Mouse (Mus musculus): ENCODE results near the gene Nt5dc2. TPM values are rescaled to one million over a fixed set of nuclear protein-coding genes. Genes with fewer than 3 reads are reported as not detected.

Gene Nt5dc2
- polyA plus RNA-seq, 1 experiment = 322 TPM

DNA sequence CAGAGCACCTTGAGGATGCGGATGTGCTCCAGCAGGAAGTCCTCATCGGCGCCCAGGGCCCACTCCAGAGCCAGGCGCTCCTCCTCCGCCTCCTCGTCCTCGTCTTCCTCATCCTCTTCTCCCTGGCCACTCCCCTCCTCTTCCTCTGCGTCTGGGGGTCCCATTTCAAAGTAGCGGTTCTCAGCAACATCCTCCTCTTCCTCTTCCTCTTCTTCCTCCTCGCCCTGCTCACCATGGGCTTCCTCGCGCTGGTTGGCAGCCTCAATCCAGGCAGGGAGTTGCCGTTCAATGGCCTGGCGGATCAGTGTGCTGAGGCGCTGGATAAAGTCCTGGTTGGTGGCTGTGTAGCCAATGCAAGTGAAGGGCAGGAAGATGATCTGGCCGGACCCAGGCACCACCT, 46.4 kb downstream of the Nt5dc2 start:
- peaks cover 6% of the 10 kb centered on the region for H3K79me3 ChIP-seq (ENCODE audit: low read depth)
- peaks cover 6% of the 10 kb centered on the region for H3K79me2 ChIP-seq (ENCODE audit: control insufficient read depth, insufficient read depth)
- H3K4me3 ChIP-seq (ENCODE audit: insufficient read depth, poor library complexity, severe bottlenecking) = no peak overlapping the region
- no peak overlapping the region for H3ac ChIP-seq (ENCODE audit: control insufficient read depth, insufficient read length, low read depth)
- no peaks in the 10 kb centered on the region for H3K27me3 ChIP-seq (ENCODE audit: control insufficient read depth, insufficient read depth, insufficient read length)
- H3K36me3 ChIP-seq (ENCODE audit: control insufficient read depth, insufficient read depth) = peaks cover 93% of the 10 kb centered on the region
- TF ChIP-seq CEBPB (IDR thresholded peaks at IDR 0.05; ENCODE audit: low read depth) (no peak), USF1 (IDR thresholded peaks at IDR 0.05; ENCODE audit: low read depth) (no peak), MYOG (IDR thresholded peaks at IDR 0.05; ENCODE audit: control insufficient read depth, extremely low read depth, insufficient read length) (no peak), CTCF (IDR thresholded peaks at IDR 0.05; ENCODE audit: control insufficient read depth, insufficient read depth, insufficient read length) (no peak), MAX (IDR thresholded peaks at IDR 0.05) (no peak), MYOD1 (IDR thresholded peaks at IDR 0.05; ENCODE audit: control insufficient read depth, insufficient read length, low read depth) (no peak), FOSL1 (IDR thresholded peaks at IDR 0.05; ENCODE audit: insufficient read depth, low read length, poor library complexity, severe bottlenecking) (no peak)

DNA sequence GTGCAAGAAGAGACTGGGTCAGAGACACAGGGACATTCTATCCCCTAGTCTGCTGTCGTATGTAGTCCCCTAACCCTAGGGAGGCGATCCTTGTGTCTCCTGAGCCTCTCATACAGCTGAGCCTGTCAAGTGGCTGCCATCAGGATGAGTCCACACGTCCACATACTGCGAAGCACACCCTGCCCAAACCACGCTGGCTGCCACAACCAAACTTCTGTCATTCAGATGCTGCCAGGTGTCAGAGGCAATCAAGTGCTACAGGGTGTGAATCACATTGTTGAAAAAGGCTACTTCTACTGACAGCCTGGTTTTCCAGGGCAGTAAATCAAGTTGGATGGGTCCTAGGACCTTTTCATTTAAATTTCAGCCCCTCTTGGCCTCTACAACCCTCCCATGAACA, 46.9 kb downstream of the Nt5dc2 start:
- TF ChIP-seq USF1 (IDR thresholded peaks at IDR 0.05; ENCODE audit: low read depth) = no peak
- no peak for TF ChIP-seq MYOD1 (IDR thresholded peaks at IDR 0.05; ENCODE audit: control insufficient read depth, insufficient read length, low read depth)
- TF ChIP-seq MYOG (IDR thresholded peaks at IDR 0.05; ENCODE audit: control insufficient read depth, extremely low read depth, insufficient read length) = no peak
- TF ChIP-seq FOSL1 (IDR thresholded peaks at IDR 0.05; ENCODE audit: insufficient read depth, low read length, poor library complexity, severe bottlenecking) = no peak
- TF ChIP-seq CTCF (IDR thresholded peaks at IDR 0.05; ENCODE audit: control insufficient read depth, insufficient read depth, insufficient read length) = no peak
- TF ChIP-seq MAX (IDR thresholded peaks at IDR 0.05) = no peak
- Histone ChIP-seq H3ac (ENCODE audit: control insufficient read depth, insufficient read length, low read depth) (no peak overlapping the region), H3K27me3 (ENCODE audit: control insufficient read depth, insufficient read depth, insufficient read length) (no peaks in the 10 kb centered on the region), H3K4me3 (ENCODE audit: insufficient read depth, poor library complexity, severe bottlenecking) (no peak overlapping the region), H3K79me3 (ENCODE audit: low read depth) (peaks cover 6% of the 10 kb centered on the region), H3K79me2 (ENCODE audit: control insufficient read depth, insufficient read depth) (peaks cover 6% of the 10 kb centered on the region), H3K36me3 (ENCODE audit: control insufficient read depth, insufficient read depth) (peaks cover 93% of the 10 kb centered on the region)

DNA sequence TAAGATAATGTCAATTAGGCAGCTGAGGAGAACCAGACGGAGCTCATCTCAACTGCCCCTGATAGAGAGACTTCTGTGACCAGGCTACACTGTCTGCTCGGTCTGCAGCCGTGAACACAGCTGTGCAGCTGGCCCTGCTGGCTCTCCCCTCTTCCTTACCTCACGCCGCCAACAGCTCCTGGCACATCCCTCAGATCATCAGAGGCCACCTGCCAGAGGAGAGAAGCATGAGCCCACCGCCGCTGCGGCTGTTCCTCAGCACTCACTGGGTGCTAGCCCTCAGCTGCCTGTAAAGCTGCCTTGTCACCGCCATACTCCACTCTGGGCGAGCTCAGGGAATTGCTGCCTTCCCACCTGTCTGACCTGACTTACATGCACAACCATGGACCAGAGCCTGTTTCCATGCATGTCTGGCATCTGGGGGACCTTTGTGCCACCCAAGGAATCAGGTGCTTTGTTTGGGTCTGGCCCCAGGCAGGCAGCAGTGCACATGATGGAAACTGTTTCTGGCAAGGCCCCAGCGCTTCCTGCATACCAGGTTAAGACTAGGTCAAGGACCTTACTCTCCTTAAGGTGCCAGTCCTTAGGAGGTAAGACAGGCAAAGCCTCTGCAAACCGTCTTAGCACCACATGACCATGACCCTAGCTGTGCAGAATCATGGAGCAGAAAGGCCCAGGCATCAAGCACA, 49.0 kb downstream of the Nt5dc2 start:
- Histone ChIP-seq H3K79me2 (ENCODE audit: control insufficient read depth, insufficient read depth) (peaks cover 6% of the 10 kb centered on the region), H3ac (ENCODE audit: control insufficient read depth, insufficient read length, low read depth) (no peak overlapping the region), H3K36me3 (ENCODE audit: control insufficient read depth, insufficient read depth) (peaks cover 97% of the 10 kb centered on the region), H3K27me3 (ENCODE audit: control insufficient read depth, insufficient read depth, insufficient read length) (no peaks in the 10 kb centered on the region), H3K4me3 (ENCODE audit: insufficient read depth, poor library complexity, severe bottlenecking) (no peak overlapping the region), H3K79me3 (ENCODE audit: low read depth) (peaks cover 6% of the 10 kb centered on the region)
- no peak for TF ChIP-seq MAX (IDR thresholded peaks at IDR 0.05)
- TF ChIP-seq MYOG (IDR thresholded peaks at IDR 0.05; ENCODE audit: control insufficient read depth, extremely low read depth, insufficient read length) = no peak
- no peak for TF ChIP-seq FOSL1 (IDR thresholded peaks at IDR 0.05; ENCODE audit: insufficient read depth, low read length, poor library complexity, severe bottlenecking)
- no peak for TF ChIP-seq MYOD1 (IDR thresholded peaks at IDR 0.05; ENCODE audit: control insufficient read depth, insufficient read length, low read depth)
- TF ChIP-seq USF1 (IDR thresholded peaks at IDR 0.05; ENCODE audit: low read depth) = no peak
- TF ChIP-seq CTCF (IDR thresholded peaks at IDR 0.05; ENCODE audit: control insufficient read depth, insufficient read depth, insufficient read length) = no peak
- TF ChIP-seq CEBPB (IDR thresholded peaks at IDR 0.05; ENCODE audit: low read depth) = no peak

DNA sequence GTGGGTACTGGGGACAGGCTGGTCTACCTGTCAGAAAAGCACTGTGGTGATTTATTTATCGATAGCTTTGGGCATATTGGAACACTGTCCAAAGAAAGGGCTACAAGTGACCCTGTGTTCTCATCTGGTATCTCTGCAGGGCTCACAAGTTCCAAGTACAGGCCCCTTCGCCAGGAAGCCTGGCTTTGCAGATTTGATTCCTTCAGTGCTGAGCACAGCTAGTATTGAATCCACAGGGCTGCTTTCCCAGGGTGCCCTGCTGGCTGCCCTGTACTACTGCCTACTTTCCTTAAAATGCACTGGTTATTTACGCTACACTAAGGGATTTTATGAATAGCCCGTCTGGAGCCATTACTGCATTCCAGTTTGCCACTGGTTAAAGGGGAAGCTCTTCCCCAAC, 50.7 kb downstream of the Nt5dc2 start:
- Histone ChIP-seq H3K4me3 (ENCODE audit: insufficient read depth, poor library complexity, severe bottlenecking) (no peak overlapping the region), H3K36me3 (ENCODE audit: control insufficient read depth, insufficient read depth) (peaks cover 97% of the 10 kb centered on the region)
- TF ChIP-seq MAX (IDR thresholded peaks at IDR 0.05) = no peak
- no peak for TF ChIP-seq CTCF (IDR thresholded peaks at IDR 0.05; ENCODE audit: control insufficient read depth, insufficient read depth, insufficient read length)
- TF ChIP-seq FOSL1 (IDR thresholded peaks at IDR 0.05; ENCODE audit: insufficient read depth, low read length, poor library complexity, severe bottlenecking) = no peak
- no peak for TF ChIP-seq USF1 (IDR thresholded peaks at IDR 0.05; ENCODE audit: low read depth)
- no peak for TF ChIP-seq MYOG (IDR thresholded peaks at IDR 0.05; ENCODE audit: control insufficient read depth, extremely low read depth, insufficient read length)
- no peak for TF ChIP-seq MYOD1 (IDR thresholded peaks at IDR 0.05; ENCODE audit: control insufficient read depth, insufficient read length, low read depth)
- no peak for TF ChIP-seq CEBPB (IDR thresholded peaks at IDR 0.05; ENCODE audit: low read depth)

DNA sequence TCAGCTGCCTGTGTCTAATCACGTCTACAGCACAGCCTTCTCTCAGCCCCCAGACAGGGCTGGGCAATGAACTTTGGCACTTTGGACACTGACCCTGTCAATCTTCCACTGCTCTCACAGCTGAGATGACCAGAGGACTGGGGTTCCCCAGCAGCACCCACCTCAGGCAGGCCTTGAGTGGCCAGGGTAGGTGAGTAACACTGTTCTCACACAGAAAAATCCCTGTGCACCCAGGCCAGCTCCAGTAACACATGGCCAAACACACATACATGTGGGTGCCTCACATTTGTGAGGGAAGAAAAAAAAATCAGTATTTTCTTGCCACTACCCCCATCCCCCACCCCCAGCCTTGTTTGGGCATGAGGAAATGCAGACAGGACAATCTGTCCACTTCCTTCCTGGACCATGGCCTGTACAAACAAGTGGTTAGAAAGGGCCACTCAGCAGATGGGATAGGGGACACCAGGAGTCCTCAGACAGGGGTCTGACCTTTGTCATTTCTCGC, 52.0 kb downstream of the Nt5dc2 start:
- TF ChIP-seq CEBPB (IDR thresholded peaks at IDR 0.05; ENCODE audit: low read depth) = no peak
- no peak for TF ChIP-seq MYOD1 (IDR thresholded peaks at IDR 0.05; ENCODE audit: control insufficient read depth, insufficient read length, low read depth)
- TF ChIP-seq USF1 (IDR thresholded peaks at IDR 0.05; ENCODE audit: low read depth) = no peak
- no peak for TF ChIP-seq FOSL1 (IDR thresholded peaks at IDR 0.05; ENCODE audit: insufficient read depth, low read length, poor library complexity, severe bottlenecking)
- TF ChIP-seq MAX (IDR thresholded peaks at IDR 0.05) = no peak
- TF ChIP-seq MYOG (IDR thresholded peaks at IDR 0.05; ENCODE audit: control insufficient read depth, extremely low read depth, insufficient read length) = no peak
- TF ChIP-seq CTCF (IDR thresholded peaks at IDR 0.05; ENCODE audit: control insufficient read depth, insufficient read depth, insufficient read length) = no peak
- no peaks in the 10 kb centered on the region for H3K79me2 ChIP-seq (ENCODE audit: control insufficient read depth, insufficient read depth)
- H3ac ChIP-seq (ENCODE audit: control insufficient read depth, insufficient read length, low read depth) = no peak overlapping the region
- peaks cover 97% of the 10 kb centered on the region for H3K36me3 ChIP-seq (ENCODE audit: control insufficient read depth, insufficient read depth)
- no peaks in the 10 kb centered on the region for H3K27me3 ChIP-seq (ENCODE audit: control insufficient read depth, insufficient read depth, insufficient read length)
- H3K4me3 ChIP-seq (ENCODE audit: insufficient read depth, poor library complexity, severe bottlenecking) = no peak overlapping the region
- peaks cover 8% of the 10 kb centered on the region for H3K79me3 ChIP-seq (ENCODE audit: low read depth)

More for the DNA sequence above, 50.7 kb downstream of the Nt5dc2 start:
- Histone ChIP-seq H3K27me3 (ENCODE audit: control insufficient read depth, insufficient read depth, insufficient read length) (no peaks in the 10 kb centered on the region), H3K79me2 (ENCODE audit: control insufficient read depth, insufficient read depth) (no peaks in the 10 kb centered on the region), H3K79me3 (ENCODE audit: low read depth) (peaks cover 6% of the 10 kb centered on the region), H3ac (ENCODE audit: control insufficient read depth, insufficient read length, low read depth) (no peak overlapping the region)

Measured in C2C12 (cell line).